Mouse (Mus musculus): ENCODE data around the gene Scaf1. TPM values are rescaled to one million over a fixed set of nuclear protein-coding genes. Genes with fewer than 3 reads are reported as not detected.
A peak's percentile ranks its signal among the peaks of the same experiment; 100 is the strongest.

The Scaf1 gene
- polyA plus RNA-seq (2015; fragmentation: Nextera tagmentation; extraction: Ambion mirVana): 22.9 and 24.5 TPM in 2 replicates

DNA sequence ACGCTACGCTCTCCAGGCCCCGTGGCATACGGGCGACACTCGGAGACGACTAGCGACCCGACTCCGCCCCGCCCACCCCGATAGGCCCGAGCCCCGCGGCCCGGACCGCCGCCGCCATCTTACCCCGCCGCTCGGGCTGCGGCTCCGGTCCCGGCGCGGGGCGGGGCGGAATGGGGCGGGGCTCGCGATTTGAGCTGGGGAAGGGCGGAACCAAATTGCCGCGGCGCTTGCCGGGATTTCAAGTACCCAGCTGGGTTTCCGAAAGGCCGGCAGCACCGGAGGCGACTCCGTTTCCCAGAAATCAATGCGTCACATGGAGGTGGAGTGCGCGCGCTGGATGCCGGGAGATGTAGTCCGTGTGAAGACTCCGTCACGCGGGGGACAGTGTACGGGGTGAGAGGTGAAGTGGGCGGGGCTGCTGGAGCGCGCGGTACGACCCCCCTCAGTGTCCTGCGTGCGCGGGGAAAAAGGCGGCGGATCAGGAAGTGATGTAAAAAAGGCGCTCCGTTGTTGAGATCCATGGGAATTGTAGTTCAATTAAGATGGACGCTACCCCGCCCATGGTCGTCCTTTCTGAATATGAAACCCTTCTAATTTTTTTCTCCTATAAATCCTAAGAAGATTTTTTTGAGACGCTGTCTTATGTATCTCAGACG is at the start of gene Scaf1:
TSS of gene Scaf1 (minus strand) at position 407 of the 656 bp plus-strand sequence.
- peaks cover 10% of the 10 kb centered on the region for H3K4me1 ChIP-seq (ENCODE audit: control insufficient read depth, insufficient read depth, low read length)
- H3K36me3 ChIP-seq (ENCODE audit: control insufficient read depth, insufficient read depth, low read length): peaks cover 11% of the 10 kb centered on the region; the same call in 1 of the 2 replicates
- WGBS: under 1% methylated on average over 67 of the region's 69 CpGs
- H3K27ac ChIP-seq (ENCODE audit: low read length): peak within 1 kb of the TSS; percentile 100
- no peaks in the 10 kb centered on the region for H3K9me3 ChIP-seq (replicated peaks; ENCODE audit: control insufficient read depth, low read length)
- H3K9ac ChIP-seq (ENCODE audit: low read length): peak within 1 kb of the TSS; percentile 99
- peak within 1 kb of the TSS; percentile 99 for H3K4me3 ChIP-seq (replicated peaks; ENCODE audit: low read length)
- peak within 1 kb of the TSS; percentile 83 for H3K4me2 ChIP-seq (ENCODE audit: low read depth, low read length)
- H3K27me3 ChIP-seq (ENCODE audit: control insufficient read depth, insufficient read depth, low read length): no peaks in the 10 kb centered on the region
- peak; percentile 89 for ATAC-seq (ENCODE audit: insufficient read depth, low FRiP score)

DNA sequence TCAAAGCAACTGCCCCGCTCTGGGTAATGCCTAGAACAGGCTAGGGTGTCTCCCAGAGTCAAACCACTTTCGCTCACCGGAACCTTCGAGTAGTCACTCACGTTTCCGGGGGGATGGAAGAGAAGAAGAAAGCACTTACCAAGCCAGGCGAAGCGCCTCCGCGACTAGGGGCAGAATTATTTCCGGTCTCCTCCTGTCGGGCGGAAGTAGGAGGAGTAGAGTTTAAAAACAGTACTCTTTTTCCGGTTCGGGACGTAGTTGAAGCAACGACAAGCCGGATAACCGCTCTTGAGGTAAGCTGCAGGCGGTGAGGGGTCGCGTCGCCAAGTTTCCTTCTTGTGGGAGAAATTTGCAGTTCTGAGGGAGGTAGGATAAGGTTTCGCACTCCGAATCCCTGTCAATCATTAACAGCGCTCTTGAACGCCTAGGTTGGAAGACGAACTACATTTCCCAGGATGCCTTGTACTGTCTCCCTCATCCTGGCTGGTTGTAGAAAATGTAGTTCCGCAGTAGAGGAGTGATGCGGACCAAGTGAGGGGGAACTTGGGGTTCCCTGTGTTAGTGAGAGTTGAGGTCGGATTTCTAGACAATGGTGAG is 46.2 kb upstream of the Scaf1 start, which contains the start of the genes Nosip and Prrg2:
TSS of gene Nosip (plus strand) at position 191 of the 597 bp plus-strand sequence.
TSS of gene Prrg2 (minus strand) at position 439 of the 597 bp plus-strand sequence.
- Histone ChIP-seq H3K9me3 (replicated peaks; ENCODE audit: control insufficient read depth, low read length) (no peaks in the 10 kb centered on the region), H3K27ac (ENCODE audit: low read length) (peak within 1 kb of the TSS; percentile 91), H3K4me3 (replicated peaks; ENCODE audit: low read length) (peak within 1 kb of the TSS; percentile 69), H3K4me2 (ENCODE audit: low read depth, low read length) (peak within 1 kb of the TSS; percentile 60), H3K4me1 (ENCODE audit: control insufficient read depth, insufficient read depth, low read length) (peaks cover 16% of the 10 kb centered on the region), H3K9ac (ENCODE audit: low read length) (peak within 1 kb of the TSS; percentile 77), H3K36me3 (ENCODE audit: control insufficient read depth, insufficient read depth, low read length) (no peaks in the 10 kb centered on the region), H3K27me3 (ENCODE audit: control insufficient read depth, insufficient read depth, low read length) (no peaks in the 10 kb centered on the region)
- ATAC-seq (ENCODE audit: insufficient read depth, low FRiP score): peak; percentile 91
- WGBS: under 1% methylated on average over 31 of the region's 31 CpGs

DNA sequence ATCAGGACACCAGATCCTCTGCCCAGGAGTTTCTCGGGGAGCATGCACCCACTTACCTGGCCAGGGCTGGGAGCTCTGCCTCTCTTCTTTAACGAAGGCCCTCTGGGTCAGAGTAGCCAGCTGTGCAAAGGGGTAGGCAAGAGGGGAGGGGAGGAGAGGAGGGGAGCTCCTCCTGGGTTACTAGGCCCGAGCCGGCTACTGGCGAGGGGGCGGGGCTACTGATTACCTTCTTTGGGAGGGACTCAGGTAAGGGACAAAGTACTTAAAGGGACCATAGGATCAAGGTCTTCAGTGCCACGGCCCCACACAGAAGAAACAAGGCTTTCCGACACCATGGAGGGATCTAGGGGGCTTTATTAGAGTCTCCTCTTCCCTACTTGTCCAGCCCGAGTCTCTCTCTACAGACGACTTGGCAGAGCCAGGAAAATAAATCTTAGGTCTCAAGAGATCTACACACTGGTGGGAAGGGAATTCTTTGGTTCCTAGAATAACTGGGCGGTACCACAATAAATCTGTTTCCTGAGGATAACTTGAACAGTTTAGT is 45.4 kb upstream of the Scaf1 start:
- H3K4me1 ChIP-seq (ENCODE audit: control insufficient read depth, insufficient read depth, low read length): peaks cover 16% of the 10 kb centered on the region
- peak overlapping the region; percentile 91 for H3K27ac ChIP-seq (ENCODE audit: low read length)
- H3K9ac ChIP-seq (ENCODE audit: low read length): peak overlapping the region; percentile 74
- no peaks in the 10 kb centered on the region for H3K9me3 ChIP-seq (replicated peaks; ENCODE audit: control insufficient read depth, low read length)
- H3K36me3 ChIP-seq (ENCODE audit: control insufficient read depth, insufficient read depth, low read length): no peaks in the 10 kb centered on the region
- peak; percentile 56; the same call in 1 of the 2 replicates for ATAC-seq (ENCODE audit: insufficient read depth, low FRiP score)
- no peaks in the 10 kb centered on the region for H3K27me3 ChIP-seq (ENCODE audit: control insufficient read depth, insufficient read depth, low read length)
- 10% methylated on average over 11 of the region's 11 CpGs for WGBS
- peak overlapping the region; percentile 60 for H3K4me2 ChIP-seq (ENCODE audit: low read depth, low read length)
- H3K4me3 ChIP-seq (replicated peaks; ENCODE audit: low read length): peak overlapping the region; percentile 69

- Histone ChIP-seq H3K36me3 (ENCODE audit: control insufficient read depth, insufficient read depth, low read length) (no peaks in the 10 kb centered on the region), H3K27ac (ENCODE audit: low read length) (no peak overlapping the region), H3K9me3 (replicated peaks; ENCODE audit: control insufficient read depth, low read length) (no peaks in the 10 kb centered on the region), H3K4me1 (ENCODE audit: control insufficient read depth, insufficient read depth, low read length) (peaks cover 16% of the 10 kb centered on the region), H3K27me3 (ENCODE audit: control insufficient read depth, insufficient read depth, low read length) (no peaks in the 10 kb centered on the region), H3K4me2 (ENCODE audit: low read depth, low read length) (no peak overlapping the region), H3K9ac (ENCODE audit: low read length) (no peak overlapping the region; the same call in 1 of the 2 replicates), H3K4me3 (replicated peaks; ENCODE audit: low read length) (peak overlapping the region; percentile 69; the same call in 1 of the 2 replicates)
- ATAC-seq (ENCODE audit: insufficient read depth, low FRiP score): no peak
- WGBS: 80% methylated on average over 6 of the region's 6 CpGs
Measured at GRCm38 (mm10) chr7:45060632-45061122, 44.5 kb upstream of the Scaf1 start.

GRCm38 (mm10) chr7:45058607-45059571 is 42.7 kb upstream of the Scaf1 start:
- no peak overlapping the region for H3K4me3 ChIP-seq (replicated peaks; ENCODE audit: low read length)
- WGBS: 75% methylated on average over 10 of the region's 10 CpGs
- H3K27ac ChIP-seq (ENCODE audit: low read length): no peak overlapping the region
- ATAC-seq (ENCODE audit: insufficient read depth, low FRiP score): no peak
- H3K36me3 ChIP-seq (ENCODE audit: control insufficient read depth, insufficient read depth, low read length): no peaks in the 10 kb centered on the region
- H3K27me3 ChIP-seq (ENCODE audit: control insufficient read depth, insufficient read depth, low read length): no peaks in the 10 kb centered on the region
- H3K4me1 ChIP-seq (ENCODE audit: control insufficient read depth, insufficient read depth, low read length): peaks cover 13% of the 10 kb centered on the region
- H3K9me3 ChIP-seq (replicated peaks; ENCODE audit: control insufficient read depth, low read length): no peaks in the 10 kb centered on the region
- no peak overlapping the region for H3K9ac ChIP-seq (ENCODE audit: low read length)
- no peak overlapping the region for H3K4me2 ChIP-seq (ENCODE audit: low read depth, low read length)

DNA sequence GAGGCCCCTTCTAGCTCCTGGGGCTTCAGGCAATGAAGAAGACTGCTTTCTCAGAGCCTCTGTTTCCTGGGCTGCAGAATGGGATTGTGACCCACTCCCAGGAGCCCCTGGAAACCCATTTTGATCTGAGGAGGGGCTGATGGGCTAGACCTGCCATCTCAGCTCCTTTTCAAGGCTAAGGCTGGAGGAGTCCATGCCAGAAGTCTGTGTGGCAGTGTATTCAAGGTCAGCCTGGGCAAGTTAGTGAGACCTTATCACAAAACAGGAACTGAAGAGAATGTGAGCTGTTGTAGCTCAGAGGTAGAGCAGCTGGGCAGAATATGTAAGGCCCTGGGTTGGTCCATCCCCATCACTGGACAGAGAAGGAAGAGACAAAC is 40.8 kb upstream of the Scaf1 start:
- Histone ChIP-seq H3K27me3 (ENCODE audit: control insufficient read depth, insufficient read depth, low read length) (no peaks in the 10 kb centered on the region), H3K4me1 (ENCODE audit: control insufficient read depth, insufficient read depth, low read length) (peaks cover 8% of the 10 kb centered on the region), H3K4me3 (replicated peaks; ENCODE audit: low read length) (no peak overlapping the region), H3K36me3 (ENCODE audit: control insufficient read depth, insufficient read depth, low read length) (no peaks in the 10 kb centered on the region), H3K9ac (ENCODE audit: low read length) (no peak overlapping the region), H3K27ac (ENCODE audit: low read length) (no peak overlapping the region), H3K4me2 (ENCODE audit: low read depth, low read length) (no peak overlapping the region), H3K9me3 (replicated peaks; ENCODE audit: control insufficient read depth, low read length) (no peaks in the 10 kb centered on the region)
- no peak for ATAC-seq (ENCODE audit: insufficient read depth, low FRiP score)

DNA sequence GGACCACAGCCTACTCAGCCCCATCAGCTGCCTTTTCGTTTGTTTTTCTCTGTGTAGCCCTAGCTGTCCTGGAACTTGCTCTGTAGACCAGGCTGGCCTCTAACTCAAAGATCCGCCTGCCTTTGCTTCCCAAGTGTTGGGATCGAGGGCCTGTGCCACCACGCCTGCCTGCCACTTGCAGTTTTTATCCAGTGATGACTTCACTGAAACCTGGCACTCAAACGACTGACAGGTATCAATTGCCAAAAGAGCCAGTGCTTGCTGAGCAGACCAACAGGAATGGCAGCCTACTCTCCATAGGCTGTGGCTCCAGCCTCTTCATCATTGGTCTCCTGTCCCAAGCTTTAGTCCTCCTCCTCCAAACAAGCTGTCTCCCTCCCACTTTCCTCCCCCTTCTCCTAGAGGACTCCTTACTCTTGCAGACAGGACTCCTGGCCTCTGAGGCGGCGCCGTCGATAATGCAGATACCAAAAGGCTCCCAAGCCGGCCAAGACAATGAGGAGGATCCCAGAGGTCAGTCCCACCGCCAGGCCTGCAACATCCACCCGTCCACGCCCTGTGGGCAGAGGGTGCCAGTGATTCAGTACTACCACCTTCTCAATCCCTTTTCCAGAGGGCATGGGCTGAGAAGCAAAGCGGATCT is 40.3 kb upstream of the Scaf1 start:
- no peak for ATAC-seq (ENCODE audit: insufficient read depth, low FRiP score)
- H3K4me2 ChIP-seq (ENCODE audit: low read depth, low read length): no peak overlapping the region
- WGBS: 69% methylated on average over 14 of the region's 14 CpGs
- no peaks in the 10 kb centered on the region for H3K27me3 ChIP-seq (ENCODE audit: control insufficient read depth, insufficient read depth, low read length)
- peak overlapping the region; percentile 28; the same call in 1 of the 2 replicates for H3K9ac ChIP-seq (ENCODE audit: low read length)
- no peaks in the 10 kb centered on the region for H3K36me3 ChIP-seq (ENCODE audit: control insufficient read depth, insufficient read depth, low read length)
- H3K27ac ChIP-seq (ENCODE audit: low read length): no peak overlapping the region
- H3K4me3 ChIP-seq (replicated peaks; ENCODE audit: low read length): no peak overlapping the region
- H3K4me1 ChIP-seq (ENCODE audit: control insufficient read depth, insufficient read depth, low read length): peaks cover 11% of the 10 kb centered on the region
- no peaks in the 10 kb centered on the region for H3K9me3 ChIP-seq (replicated peaks; ENCODE audit: control insufficient read depth, low read length)

DNA sequence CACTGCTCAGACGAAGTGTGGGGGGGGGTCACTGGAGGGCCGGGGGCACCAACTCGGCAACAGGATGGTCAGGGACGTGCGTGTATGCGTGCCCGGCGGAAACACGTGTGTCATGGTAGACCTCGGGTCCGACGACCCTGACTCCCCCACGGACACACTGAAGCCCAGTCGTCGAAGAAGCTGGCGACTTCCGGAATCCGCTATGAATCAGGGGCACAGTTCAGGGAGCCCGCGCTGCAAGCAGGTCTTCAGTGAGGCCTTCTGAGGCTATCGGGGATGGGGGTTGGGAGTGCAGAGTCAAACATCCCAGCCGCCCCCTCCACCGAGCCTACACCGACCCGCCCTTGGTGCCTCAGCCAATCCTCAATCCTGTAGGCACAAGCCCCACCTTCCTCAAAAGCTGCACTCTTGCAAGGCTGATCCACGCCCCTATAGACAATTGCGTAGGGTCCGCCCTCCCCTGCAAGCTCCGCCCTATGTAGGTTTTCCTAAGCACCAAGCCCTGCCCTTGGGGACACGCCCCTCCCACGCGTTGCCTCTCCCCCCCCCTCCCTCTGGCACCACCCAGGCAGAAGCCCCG is 37.9 kb upstream of the Scaf1 start:
- peak; percentile 97 for ATAC-seq (ENCODE audit: insufficient read depth, low FRiP score)
- Histone ChIP-seq H3K4me3 (replicated peaks; ENCODE audit: low read length) (peak overlapping the region; percentile 91), H3K27ac (ENCODE audit: low read length) (peak overlapping the region; percentile 99), H3K4me2 (ENCODE audit: low read depth, low read length) (peak overlapping the region; percentile 99), H3K27me3 (ENCODE audit: control insufficient read depth, insufficient read depth, low read length) (no peaks in the 10 kb centered on the region), H3K4me1 (ENCODE audit: control insufficient read depth, insufficient read depth, low read length) (peaks cover 12% of the 10 kb centered on the region), H3K36me3 (ENCODE audit: control insufficient read depth, insufficient read depth, low read length) (peaks cover 12% of the 10 kb centered on the region; the same call in 1 of the 2 replicates), H3K9ac (ENCODE audit: low read length) (peak overlapping the region; percentile 93), H3K9me3 (replicated peaks; ENCODE audit: control insufficient read depth, low read length) (no peaks in the 10 kb centered on the region)
- WGBS: under 1% methylated on average over 33 of the region's 33 CpGs

Measured in stomach, embryonic 16.5 days (tissue).